Mouse (Mus musculus) midbrain, embryonic 12.5 days (tissue): ENCODE measurements around the gene Crym. TPM values are rescaled to one million over a fixed set of nuclear protein-coding genes. Genes with fewer than 3 reads are reported as not detected.

Experiments used
- ATAC-seq: fragments of 200-750 bp; cut with Nextera tagmentation; 2 replicates; pipeline ENCODE4 v1.8.0; 2017; ENCODE audit warnings: low read depth, moderate TSS enrichment, moderate library complexity; ENCODE audit not compliant: low FRiP score
- H3K27ac ChIP-seq: fragments of 300-500 bp; sonication (generic); replicated peaks from 2 replicates; pipeline ENCODE4 v1.5.1; 2016; ENCODE audit warnings: mild to moderate bottlenecking
- H3K27me3 ChIP-seq: fragments of 300-500 bp; sonication (generic); 2 replicates; pipeline ENCODE4 v1.6.1; 2016; ENCODE audit warnings: mild to moderate bottlenecking
- H3K36me3 ChIP-seq: fragments of 300-500 bp; sonication (generic); 2 replicates; pipeline ENCODE4 v1.6.1; 2016
- H3K4me1 ChIP-seq: fragments of 300-500 bp; sonication (generic); 2 replicates; pipeline ENCODE4 v1.6.1; 2016
- H3K4me2 ChIP-seq: fragments of 300-500 bp; sonication (generic); replicated peaks from 2 replicates; pipeline ENCODE4 v1.6.1; 2016; ENCODE audit warnings: mild to moderate bottlenecking, moderate library complexity
- H3K4me3 ChIP-seq: fragments of 300-500 bp; sonication (generic); 2 replicates; pipeline ENCODE4 v1.5.1; 2016; ENCODE audit warnings: mild to moderate bottlenecking
- H3K9ac ChIP-seq: fragments of 300-500 bp; sonication (generic); replicated peaks from 2 replicates; pipeline ENCODE4 v1.6.1; 2016; ENCODE audit warnings: mild to moderate bottlenecking, moderate library complexity
- H3K9me3 ChIP-seq: fragments of 300-500 bp; sonication (generic); 2 replicates; pipeline ENCODE4 v1.6.1; 2016; ENCODE audit warnings: mild to moderate bottlenecking
- WGBS: fragments of 180-500 bp; shearing (Covaris S2); methylation state at CpG from one replicate; pipeline ENCODE4 v1.1.7; 2016; 5-methylcytosine and 5-hydroxymethylcytosine counted together
- polyA plus RNA-seq: library from polyadenylated mRNA; unstranded; fragments of >200 nt; fragmentation: Nextera tagmentation; extraction: Ambion mirVana; gene quantifications from 2 replicates; pipeline ENCODE4 v1.2.1, GENCODE M21; 2016

The Crym gene
- polyA plus RNA-seq = 33.6 and 37.0 TPM in 2 replicates

- no peaks in the 10 kb centered on the region for H3K9me3 ChIP-seq
- no peak for ATAC-seq
- H3K27ac ChIP-seq = no peak within 1 kb of the TSS
- peaks cover 47% of the 10 kb centered on the region for H3K27me3 ChIP-seq
- peaks cover 13% of the 10 kb centered on the region for H3K4me1 ChIP-seq
- WGBS = 2% methylated on average over 26 of the region's 26 CpGs
- no peaks in the 10 kb centered on the region for H3K36me3 ChIP-seq
- peak within 1 kb of the TSS; percentile 49 for H3K4me2 ChIP-seq
- peak within 1 kb of the TSS; percentile 35 for H3K4me3 ChIP-seq
- peak within 1 kb of the TSS; percentile 24; the same call in 1 of the 2 replicates for H3K9ac ChIP-seq
These were observed at the start of gene Crym for GRCm38 (mm10) chr7:120201771-120202170. Gene Crym, minus strand, starts transcription at chr7:120202111.

GRCm38 (mm10) chr7:120241092-120241491 is 39.2 kb upstream of the Crym start:
- Histone ChIP-seq H3K36me3 (no peaks in the 10 kb centered on the region), H3K4me2 (no peak overlapping the region), H3K9ac (no peak overlapping the region), H3K27ac (no peak overlapping the region), H3K27me3 (no peaks in the 10 kb centered on the region), H3K9me3 (no peaks in the 10 kb centered on the region), H3K4me3 (no peak overlapping the region), H3K4me1 (no peaks in the 10 kb centered on the region)
- ATAC-seq = no peak

GRCm38 (mm10) chr7:120228541-120228940 is 26.6 kb upstream of the Crym start:
- Histone ChIP-seq H3K4me3 (no peak overlapping the region), H3K9me3 (no peaks in the 10 kb centered on the region), H3K9ac (no peak overlapping the region), H3K27ac (no peak overlapping the region), H3K36me3 (no peaks in the 10 kb centered on the region), H3K4me1 (no peaks in the 10 kb centered on the region), H3K27me3 (no peaks in the 10 kb centered on the region), H3K4me2 (no peak overlapping the region)
- ATAC-seq = no peak

GRCm38 (mm10) chr7:120205989-120206388 is 4.1 kb upstream of the Crym start:
- peaks cover 12% of the 10 kb centered on the region for H3K4me1 ChIP-seq
- no peak overlapping the region for H3K4me2 ChIP-seq
- H3K9me3 ChIP-seq = no peaks in the 10 kb centered on the region
- H3K36me3 ChIP-seq = no peaks in the 10 kb centered on the region
- ATAC-seq = no peak
- H3K4me3 ChIP-seq = no peak overlapping the region
- WGBS = 75% methylated on average over 9 of the region's 9 CpGs
- H3K27me3 ChIP-seq = peaks cover 28% of the 10 kb centered on the region
- H3K27ac ChIP-seq = no peak overlapping the region
- no peak overlapping the region for H3K9ac ChIP-seq

- no peak within 1 kb of the TSS for H3K9ac ChIP-seq
- no peak within 1 kb of the TSS for H3K27ac ChIP-seq
- 5% methylated on average over 26 of the region's 26 CpGs for WGBS
- no peaks in the 10 kb centered on the region for H3K9me3 ChIP-seq
- peaks cover 13% of the 10 kb centered on the region for H3K4me1 ChIP-seq
- peak; percentile 85 for ATAC-seq
- peaks cover 47% of the 10 kb centered on the region for H3K27me3 ChIP-seq
- no peak within 1 kb of the TSS for H3K4me3 ChIP-seq
- H3K4me2 ChIP-seq = no peak within 1 kb of the TSS
- no peaks in the 10 kb centered on the region for H3K36me3 ChIP-seq
These were observed 1.9 kb upstream of the Crym start, which contains the start of gene Abca14 for GRCm38 (mm10) chr7:120203789-120204188. Gene Abca14, plus strand, starts transcription at chr7:120203961.

GRCm38 (mm10) chr7:120201231-120201744 is 623 bp downstream of the Crym start:
- Histone ChIP-seq H3K9ac (no peak overlapping the region; the same call in 1 of the 2 replicates), H3K9me3 (no peaks in the 10 kb centered on the region), H3K36me3 (no peaks in the 10 kb centered on the region), H3K27me3 (peaks cover 47% of the 10 kb centered on the region), H3K4me3 (peak overlapping the region; percentile 35), H3K27ac (no peak overlapping the region), H3K4me1 (peaks cover 13% of the 10 kb centered on the region), H3K4me2 (peak overlapping the region; percentile 49)
- ATAC-seq = no peak
- WGBS = 3% methylated on average over 14 of the region's 14 CpGs

DNA sequence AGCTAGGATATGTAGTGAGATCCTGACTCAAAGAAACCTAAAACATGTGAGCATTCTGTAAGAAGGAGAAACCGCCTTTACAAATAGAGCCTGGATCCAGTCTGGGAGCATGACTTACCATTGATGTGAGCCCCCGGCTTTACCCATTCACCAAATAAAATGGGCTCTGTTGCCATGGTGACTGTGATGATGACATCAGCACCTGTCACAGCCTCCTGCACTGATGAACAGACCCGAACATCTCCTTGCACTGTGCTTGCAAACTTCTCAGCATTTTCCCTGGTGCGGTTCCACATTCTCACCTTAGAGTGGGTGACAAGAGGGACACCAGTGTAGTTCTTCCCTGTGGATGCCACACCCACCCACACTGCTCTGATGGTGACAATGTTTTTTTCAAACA is 6.7 kb downstream of the Crym start:
- no peak overlapping the region for H3K4me2 ChIP-seq
- no peaks in the 10 kb centered on the region for H3K4me1 ChIP-seq
- H3K27ac ChIP-seq = no peak overlapping the region
- H3K9ac ChIP-seq = no peak overlapping the region
- no peak overlapping the region for H3K4me3 ChIP-seq
- ATAC-seq = peak; percentile 30; the same call in 1 of the 2 replicates
- H3K36me3 ChIP-seq = no peaks in the 10 kb centered on the region
- 52% methylated on average over 4 of the region's 4 CpGs for WGBS
- no peaks in the 10 kb centered on the region for H3K9me3 ChIP-seq
- H3K27me3 ChIP-seq = peaks cover 11% of the 10 kb centered on the region

DNA sequence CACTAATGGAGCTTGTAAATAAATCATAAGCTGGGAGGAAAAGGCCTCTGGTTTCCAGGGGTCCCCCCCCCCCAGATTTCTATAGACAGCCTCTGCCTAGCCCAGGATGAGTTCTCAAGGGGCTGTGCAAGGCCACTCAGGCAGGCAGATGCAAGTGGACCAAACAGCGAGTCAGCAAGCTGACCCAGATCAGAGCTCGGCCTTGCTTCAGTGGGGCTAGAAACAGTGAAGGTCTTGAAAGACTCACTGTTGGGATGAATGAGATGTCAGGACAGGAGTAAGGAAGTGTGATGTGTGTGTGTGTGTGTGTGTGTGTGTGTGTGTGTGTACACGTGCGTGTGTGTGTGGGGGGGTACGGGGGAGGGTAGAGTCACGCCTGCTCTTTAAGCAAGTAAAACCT is 9.1 kb downstream of the Crym start:
- H3K9ac ChIP-seq = no peak overlapping the region
- no peaks in the 10 kb centered on the region for H3K4me1 ChIP-seq
- H3K4me2 ChIP-seq = no peak overlapping the region
- H3K27ac ChIP-seq = no peak overlapping the region
- H3K27me3 ChIP-seq = no peaks in the 10 kb centered on the region
- WGBS = 85% methylated on average over 5 of the region's 6 CpGs
- ATAC-seq = no peak
- H3K9me3 ChIP-seq = no peaks in the 10 kb centered on the region
- H3K4me3 ChIP-seq = no peak overlapping the region
- no peaks in the 10 kb centered on the region for H3K36me3 ChIP-seq

GRCm38 (mm10) chr7:120192207-120192606 is 9.7 kb downstream of the Crym start:
- Histone ChIP-seq H3K36me3 (no peaks in the 10 kb centered on the region), H3K27ac (no peak overlapping the region), H3K4me2 (no peak overlapping the region), H3K4me3 (no peak overlapping the region), H3K4me1 (no peaks in the 10 kb centered on the region), H3K27me3 (no peaks in the 10 kb centered on the region), H3K9me3 (no peaks in the 10 kb centered on the region), H3K9ac (no peak overlapping the region)
- 70% methylated on average over 3 of the region's 3 CpGs for WGBS
- ATAC-seq = no peak

GRCm38 (mm10) chr7:120190150-120190665 is 11.7 kb downstream of the Crym start:
- no peaks in the 10 kb centered on the region for H3K9me3 ChIP-seq
- 74% methylated on average over 8 of the region's 8 CpGs for WGBS
- H3K27ac ChIP-seq = no peak overlapping the region
- no peaks in the 10 kb centered on the region for H3K4me1 ChIP-seq
- H3K9ac ChIP-seq = no peak overlapping the region
- H3K36me3 ChIP-seq = no peaks in the 10 kb centered on the region
- no peak for ATAC-seq
- no peak overlapping the region for H3K4me3 ChIP-seq
- no peaks in the 10 kb centered on the region for H3K27me3 ChIP-seq
- H3K4me2 ChIP-seq = no peak overlapping the region

GRCm38 (mm10) chr7:120189369-120190149 is 12.4 kb downstream of the Crym start:
- Histone ChIP-seq H3K27ac (no peak overlapping the region), H3K4me1 (no peaks in the 10 kb centered on the region), H3K4me2 (no peak overlapping the region), H3K27me3 (no peaks in the 10 kb centered on the region), H3K9ac (no peak overlapping the region), H3K9me3 (no peaks in the 10 kb centered on the region), H3K4me3 (no peak overlapping the region), H3K36me3 (no peaks in the 10 kb centered on the region)
- ATAC-seq = no peak
- WGBS = 83% methylated on average over 8 of the region's 8 CpGs

- no peaks in the 10 kb centered on the region for H3K36me3 ChIP-seq
- no peaks in the 10 kb centered on the region for H3K9me3 ChIP-seq
- H3K27me3 ChIP-seq = no peaks in the 10 kb centered on the region
- H3K9ac ChIP-seq = no peak overlapping the region
- no peak for ATAC-seq
- 90% methylated on average over 5 of the region's 5 CpGs for WGBS
- no peak overlapping the region for H3K27ac ChIP-seq
- no peaks in the 10 kb centered on the region for H3K4me1 ChIP-seq
- H3K4me2 ChIP-seq = no peak overlapping the region
- H3K4me3 ChIP-seq = no peak overlapping the region
These were observed 13.0 kb downstream of the Crym start for GRCm38 (mm10) chr7:120188946-120189345.
